Mouse (Mus musculus) bone marrow macrophage, adult 2 months (primary cell): ENCODE data around the gene Klhl10. TPM values are rescaled to one million over a fixed set of nuclear protein-coding genes. Genes with fewer than 3 reads are reported as not detected.

Experiments used
- H3K27ac ChIP-seq: 2 replicates; pipeline ENCODE4 v1.5.1; 2012; ENCODE audit warnings: low read depth, low read length; ENCODE audit not compliant: insufficient read depth
- H3K4me1 ChIP-seq: 2 replicates; pipeline ENCODE4 v1.6.1; 2012; ENCODE audit warnings: low read length; ENCODE audit not compliant: control insufficient read depth, insufficient read depth
- H3K4me3 ChIP-seq: 2 replicates; pipeline ENCODE4 v1.5.1; 2012; ENCODE audit warnings: mild to moderate bottlenecking, low read length, moderate library complexity; ENCODE audit not compliant: insufficient read depth
- CTCF ChIP-seq: IDR thresholded peaks from 2 replicates; pipeline ENCODE4 v1.5.1; 2012; ENCODE audit warnings: low read depth, mild to moderate bottlenecking, low read length, moderate library complexity
- POLR2A ChIP-seq: IDR thresholded peaks from 2 replicates; pipeline ENCODE4 v1.6.1; 2012; ENCODE audit warnings: mild to moderate bottlenecking, low read depth, low read length, borderline replicate concordance
- polyA plus RNA-seq: library from polyadenylated mRNA; stranded (reverse); fragments of >200 nt; gene quantifications from 2 replicates; pipeline ENCODE4 v1.2.4, GENCODE M21; 2012; ENCODE audit not compliant: missing spikeins, insufficient read depth, insufficient read length

The Klhl10 gene
- polyA plus RNA-seq = not detected in 2 replicates

GRCm38 (mm10) chr11:100441797-100442196, at the start of gene Klhl10, which contains the start of gene Nt5c3b:
TSS of gene Klhl10 (plus strand) at chr11:100441917.
TSS of gene Nt5c3b (minus strand) at chr11:100441808.
- Histone ChIP-seq H3K4me3 (peak within 1 kb of the TSS; percentile 96), H3K27ac (no peak within 1 kb of the TSS), H3K4me1 (peaks cover 8% of the 10 kb centered on the region)
- no peak for TF ChIP-seq POLR2A
- no peak for TF ChIP-seq CTCF

GRCm38 (mm10) chr11:100392958-100393357, 48.8 kb upstream of the Klhl10 start:
- TF ChIP-seq POLR2A (no peak), CTCF (no peak)
- peaks cover 15% of the 10 kb centered on the region for H3K4me1 ChIP-seq
- H3K27ac ChIP-seq = no peak overlapping the region
- H3K4me3 ChIP-seq = no peak overlapping the region

- Histone ChIP-seq H3K27ac (no peak overlapping the region), H3K4me3 (no peak overlapping the region)
- TF ChIP-seq CTCF (no peak), POLR2A (no peak)
These were observed 48.0 kb upstream of the Klhl10 start for GRCm38 (mm10) chr11:100393733-100394132.

GRCm38 (mm10) chr11:100394353-100395074, 47.2 kb upstream of the Klhl10 start:
- TF ChIP-seq CTCF (no peak), POLR2A (no peak)
- no peak overlapping the region for H3K4me3 ChIP-seq
- no peak overlapping the region for H3K27ac ChIP-seq
- H3K4me1 ChIP-seq = peaks cover 13% of the 10 kb centered on the region

More at GRCm38 (mm10) chr11:100393733-100394132, 48.0 kb upstream of the Klhl10 start:
- peaks cover 11% of the 10 kb centered on the region for H3K4me1 ChIP-seq

- Histone ChIP-seq H3K27ac (no peak overlapping the region), H3K4me1 (peaks cover 17% of the 10 kb centered on the region), H3K4me3 (peak overlapping the region; percentile 11; the same call in 1 of the 2 replicates)
- TF ChIP-seq CTCF (no peak), POLR2A (no peak)
These were observed 46.5 kb upstream of the Klhl10 start for GRCm38 (mm10) chr11:100395200-100395599.

GRCm38 (mm10) chr11:100395861-100396631, 45.7 kb upstream of the Klhl10 start:
- TF ChIP-seq CTCF (no peak), POLR2A (no peak)
- no peak overlapping the region for H3K4me3 ChIP-seq
- H3K27ac ChIP-seq = no peak overlapping the region
- H3K4me1 ChIP-seq = peaks cover 24% of the 10 kb centered on the region

- Histone ChIP-seq H3K4me3 (peak overlapping the region; percentile 63), H3K4me1 (peaks cover 30% of the 10 kb centered on the region), H3K27ac (no peak overlapping the region)
- TF ChIP-seq CTCF (peak; percentile 5; the same call in 1 of the 2 replicates), POLR2A (no peak)
These were observed 44.7 kb upstream of the Klhl10 start for GRCm38 (mm10) chr11:100396886-100397599.

- Histone ChIP-seq H3K27ac (no peak within 1 kb of the TSS), H3K4me1 (peaks cover 30% of the 10 kb centered on the region), H3K4me3 (peak within 1 kb of the TSS; percentile 63)
- TF ChIP-seq POLR2A (no peak), CTCF (0 out of 2 replicates have a peak, but pooled peaks have one; percentile 2)
These were observed 43.9 kb upstream of the Klhl10 start, which contains the start of gene Jup for GRCm38 (mm10) chr11:100397600-100398389. TSS of gene Jup (minus strand) at chr11:100397763.

- H3K27ac ChIP-seq = no peak overlapping the region
- peaks cover 30% of the 10 kb centered on the region for H3K4me1 ChIP-seq
- no peak overlapping the region for H3K4me3 ChIP-seq
- TF ChIP-seq CTCF = no peak
- TF ChIP-seq POLR2A = no peak
These were observed 43.2 kb upstream of the Klhl10 start for GRCm38 (mm10) chr11:100398517-100398916.
